Mouse (Mus musculus): ENCODE results near the gene Ears2. TPM values are rescaled to one million over a fixed set of nuclear protein-coding genes. Genes with fewer than 3 reads are reported as not detected.

Gene Ears2
- polyA plus RNA-seq, 1 experiment from 2014 or later: 21.4 TPM

- peaks cover 23% of the 10 kb centered on the region for H3K4me1 ChIP-seq (replicated peaks)
- no peak overlapping the region for H3K4me3 ChIP-seq (replicated peaks)
- H3K36me3 ChIP-seq: no peaks in the 10 kb centered on the region
- H3K9me3 ChIP-seq: no peaks in the 10 kb centered on the region
- H3K9ac ChIP-seq: no peak overlapping the region
- ATAC-seq: no peak
- 90% methylated on average over 2 of the region's 2 CpGs for WGBS
- no peaks in the 10 kb centered on the region for H3K27me3 ChIP-seq (replicated peaks)
- no peak overlapping the region for H3K27ac ChIP-seq
- H3K4me2 ChIP-seq (replicated peaks): no peak overlapping the region
These were observed 44.9 kb downstream of the Ears2 start for GRCm38 (mm10) chr7:122022131-122022530.

- Histone ChIP-seq H3K4me3 (replicated peaks) (peak within 1 kb of the TSS; percentile 85), H3K9ac (peak within 1 kb of the TSS; percentile 76), H3K27ac (peak within 1 kb of the TSS; percentile 87), H3K27me3 (replicated peaks) (no peaks in the 10 kb centered on the region), H3K9me3 (no peaks in the 10 kb centered on the region), H3K4me2 (replicated peaks) (peak within 1 kb of the TSS; percentile 77), H3K36me3 (no peaks in the 10 kb centered on the region), H3K4me1 (replicated peaks) (peaks cover 25% of the 10 kb centered on the region)
- peak; percentile 87 for ATAC-seq
- under 1% methylated on average over 50 of the region's 50 CpGs for WGBS
These were observed 46.3 kb downstream of the Ears2 start, which contains the start of gene Gga2 for GRCm38 (mm10) chr7:122020667-122021354. Gene Gga2 (minus strand): TSS chr7:122021222.

GRCm38 (mm10) chr7:122020273-122020666 lies 46.8 kb downstream of the Ears2 start:
- peak; percentile 20 for ATAC-seq
- peak overlapping the region; percentile 76 for H3K9ac ChIP-seq
- H3K4me1 ChIP-seq (replicated peaks): peaks cover 30% of the 10 kb centered on the region
- H3K27me3 ChIP-seq (replicated peaks): no peaks in the 10 kb centered on the region
- peak overlapping the region; percentile 85 for H3K4me3 ChIP-seq (replicated peaks)
- H3K4me2 ChIP-seq (replicated peaks): peak overlapping the region; percentile 77
- under 1% methylated on average over 6 of the region's 6 CpGs for WGBS
- H3K9me3 ChIP-seq: no peaks in the 10 kb centered on the region
- no peaks in the 10 kb centered on the region for H3K36me3 ChIP-seq
- H3K27ac ChIP-seq: peak overlapping the region; percentile 87

- H3K4me2 ChIP-seq (replicated peaks): peak overlapping the region; percentile 77
- WGBS: 79% methylated on average over 7 of the region's 7 CpGs
- 0 out of 2 replicates have a peak overlapping the region, but pooled peaks have one; percentile 3 for H3K4me3 ChIP-seq (replicated peaks)
- no peaks in the 10 kb centered on the region for H3K36me3 ChIP-seq
- no peaks in the 10 kb centered on the region for H3K27me3 ChIP-seq (replicated peaks)
- ATAC-seq: no peak
- H3K9ac ChIP-seq: no peak overlapping the region
- no peaks in the 10 kb centered on the region for H3K9me3 ChIP-seq
- peaks cover 38% of the 10 kb centered on the region for H3K4me1 ChIP-seq (replicated peaks)
- no peak overlapping the region for H3K27ac ChIP-seq
These were observed 48.1 kb downstream of the Ears2 start for GRCm38 (mm10) chr7:122018978-122019377.

- 0 out of 2 replicates have a peak overlapping the region, but pooled peaks have one; percentile 32 for H3K27ac ChIP-seq
- H3K9me3 ChIP-seq: no peaks in the 10 kb centered on the region
- H3K9ac ChIP-seq: no peak overlapping the region
- H3K27me3 ChIP-seq (replicated peaks): no peaks in the 10 kb centered on the region
- peak overlapping the region; percentile 77 for H3K4me2 ChIP-seq (replicated peaks)
- peaks cover 38% of the 10 kb centered on the region for H3K4me1 ChIP-seq (replicated peaks)
- H3K36me3 ChIP-seq: no peaks in the 10 kb centered on the region
- 0 out of 2 replicates have a peak overlapping the region, but pooled peaks have one; percentile 3 for H3K4me3 ChIP-seq (replicated peaks)
- 47% methylated on average over 3 of the region's 3 CpGs for WGBS
- no peak for ATAC-seq
These were observed 48.8 kb downstream of the Ears2 start for GRCm38 (mm10) chr7:122018247-122018646.

- H3K4me2 ChIP-seq (replicated peaks): peak overlapping the region; percentile 22
- no peaks in the 10 kb centered on the region for H3K9me3 ChIP-seq
- no peak for ATAC-seq
- H3K4me1 ChIP-seq (replicated peaks): peaks cover 38% of the 10 kb centered on the region
- WGBS: 35% methylated on average over 10 of the region's 10 CpGs
- peaks cover 14% of the 10 kb centered on the region for H3K36me3 ChIP-seq
- H3K27me3 ChIP-seq (replicated peaks): no peaks in the 10 kb centered on the region
- no peak overlapping the region for H3K9ac ChIP-seq
- H3K4me3 ChIP-seq (replicated peaks): no peak overlapping the region
- peak overlapping the region; percentile 68 for H3K27ac ChIP-seq
These were observed 51.3 kb downstream of the Ears2 start for GRCm38 (mm10) chr7:122015734-122016133.

- Histone ChIP-seq H3K4me3 (replicated peaks) (no peak overlapping the region), H3K9me3 (no peaks in the 10 kb centered on the region), H3K4me2 (replicated peaks) (peak overlapping the region; percentile 22), H3K36me3 (peaks cover 20% of the 10 kb centered on the region), H3K9ac (no peak overlapping the region; the same call in 1 of the 2 replicates), H3K27me3 (replicated peaks) (no peaks in the 10 kb centered on the region), H3K4me1 (replicated peaks) (peaks cover 36% of the 10 kb centered on the region), H3K27ac (peak overlapping the region; percentile 68)
- WGBS: 26% methylated on average over 8 of the region's 8 CpGs
- peak; percentile 54; the same call in 1 of the 2 replicates for ATAC-seq
These were observed 52.0 kb downstream of the Ears2 start for GRCm38 (mm10) chr7:122015105-122015504.

- peak; percentile 79 for ATAC-seq
- 73% methylated on average over 10 of the region's 10 CpGs for WGBS
These were observed 54.1 kb downstream of the Ears2 start for GRCm38 (mm10) chr7:122012949-122013348.

GRCm38 (mm10) chr7:122012370-122012769 lies 54.7 kb downstream of the Ears2 start:
- no peak for ATAC-seq
- H3K27ac ChIP-seq: no peak overlapping the region; the same call in 1 of the 2 replicates
- H3K36me3 ChIP-seq: peaks cover 34% of the 10 kb centered on the region

More at GRCm38 (mm10) chr7:122012949-122013348, 54.1 kb downstream of the Ears2 start:
- H3K27me3 ChIP-seq (replicated peaks): no peaks in the 10 kb centered on the region
- peaks cover 17% of the 10 kb centered on the region for H3K4me1 ChIP-seq (replicated peaks)
- H3K9me3 ChIP-seq: no peaks in the 10 kb centered on the region
- H3K27ac ChIP-seq: no peak overlapping the region
- H3K9ac ChIP-seq: no peak overlapping the region
- no peak overlapping the region for H3K4me2 ChIP-seq (replicated peaks)
- H3K4me3 ChIP-seq (replicated peaks): no peak overlapping the region
- peaks cover 31% of the 10 kb centered on the region for H3K36me3 ChIP-seq

GRCm38 (mm10) chr7:122000396-122000795 lies 66.7 kb downstream of the Ears2 start:
- Histone ChIP-seq H3K4me1 (replicated peaks) (no peaks in the 10 kb centered on the region), H3K27ac (no peak overlapping the region), H3K36me3 (peaks cover 52% of the 10 kb centered on the region), H3K4me2 (replicated peaks) (no peak overlapping the region), H3K4me3 (replicated peaks) (no peak overlapping the region), H3K9me3 (no peaks in the 10 kb centered on the region), H3K9ac (no peak overlapping the region), H3K27me3 (replicated peaks) (no peaks in the 10 kb centered on the region)
- WGBS: 75% methylated on average over 7 of the region's 8 CpGs
- ATAC-seq: no peak

More at GRCm38 (mm10) chr7:122012370-122012769, 54.7 kb downstream of the Ears2 start:
- 91% methylated on average over 4 of the region's 4 CpGs for WGBS
- Histone ChIP-seq H3K4me2 (replicated peaks) (no peak overlapping the region), H3K4me1 (replicated peaks) (peaks cover 16% of the 10 kb centered on the region), H3K27me3 (replicated peaks) (no peaks in the 10 kb centered on the region), H3K9ac (no peak overlapping the region), H3K9me3 (no peaks in the 10 kb centered on the region), H3K4me3 (replicated peaks) (no peak overlapping the region)

- peaks cover 57% of the 10 kb centered on the region for H3K36me3 ChIP-seq
- H3K4me2 ChIP-seq (replicated peaks): no peak overlapping the region
- H3K4me1 ChIP-seq (replicated peaks): no peaks in the 10 kb centered on the region
- H3K9ac ChIP-seq: no peak overlapping the region
- H3K27me3 ChIP-seq (replicated peaks): no peaks in the 10 kb centered on the region
- WGBS: 90% methylated on average over 5 of the region's 5 CpGs
- no peak overlapping the region for H3K27ac ChIP-seq
- H3K4me3 ChIP-seq (replicated peaks): no peak overlapping the region
- ATAC-seq: no peak
- H3K9me3 ChIP-seq: no peaks in the 10 kb centered on the region
These were observed 71.1 kb downstream of the Ears2 start for GRCm38 (mm10) chr7:121995961-121996360.

Data from intestine, embryonic 15.5 days (tissue).